Mouse (Mus musculus) bone marrow macrophage, adult 2 months (primary cell): Measurements from ENCODE around the gene Acvr1b.

Source experiments
- CTCF ChIP-seq: IDR thresholded peaks from 2 replicates; pipeline ENCODE4 v1.5.1; 2012; ENCODE audit warnings: low read depth, mild to moderate bottlenecking, low read length, moderate library complexity
- POLR2A ChIP-seq: IDR thresholded peaks from 2 replicates; pipeline ENCODE4 v1.6.1; 2012; ENCODE audit warnings: mild to moderate bottlenecking, low read depth, low read length, borderline replicate concordance

DNA sequence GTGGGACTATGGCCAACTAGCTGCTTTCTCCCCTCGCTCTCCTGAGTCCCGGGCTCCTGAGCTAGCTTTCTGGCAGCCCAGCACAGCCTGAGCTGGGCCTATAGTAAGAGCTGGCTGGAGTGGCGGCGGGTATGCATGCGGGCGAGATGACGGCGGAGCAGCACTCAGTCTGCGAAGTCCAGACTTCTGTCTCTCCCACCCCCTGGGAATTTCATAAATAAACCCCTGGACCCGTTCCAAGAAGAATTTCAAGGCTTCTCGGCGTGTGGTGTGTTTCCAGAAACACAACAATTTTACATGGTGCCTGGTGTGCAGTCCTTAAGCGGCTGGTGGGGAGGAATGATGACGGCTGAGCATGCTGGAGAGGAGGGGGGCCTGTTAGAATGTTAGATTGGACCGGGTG, 10.8 kb upstream of the Acvr1b start:
- TF ChIP-seq POLR2A (no peak), CTCF (no peak)
